In the genomic region with DNA sequence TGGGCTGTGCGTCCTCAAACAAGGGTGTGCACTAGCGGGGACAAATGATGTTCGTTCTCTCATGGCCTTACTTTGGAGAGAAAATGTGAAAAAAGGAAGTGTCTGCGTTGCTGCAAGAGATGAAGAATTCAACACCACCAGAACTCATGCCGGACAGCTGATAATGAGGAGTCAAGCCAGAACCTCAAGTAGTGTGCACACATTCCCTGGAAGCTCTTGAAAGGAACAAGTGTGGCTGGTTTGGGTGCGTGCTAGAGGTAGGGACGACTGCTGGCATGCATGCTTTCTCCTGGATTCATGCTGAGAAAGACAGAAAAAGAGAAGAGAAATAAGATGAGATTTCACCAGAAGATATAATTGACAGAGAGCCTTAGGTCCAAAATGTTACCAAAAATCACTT, we compare ENCODE assay signal across 19 mouse cellular contexts. TPM values are rescaled to one million over a fixed set of nuclear protein-coding genes. Genes with fewer than 3 reads are reported as not detected.
DNase-seq lines count a peak whose midpoint lies in the region; ATAC-seq lines count a peak whose summit lies in the region.
"Had no signal": no experiment of that assay in that cellular context is flagged by ENCODE, and none has a peak within 500 bp of the region (broad histone marks: within the 10 kb centered on the region; RNA-seq: fewer than 3 reads in every experiment).

No protein-coding gene starts in this region.

- H3K4me1 ChIP-seq in heart, embryonic 12.5 days (replicated peaks) = peaks cover 19% of the 10 kb centered on the region
- H3K4me1 ChIP-seq in heart, embryonic 16.5 days (ENCODE audit: control insufficient read depth, insufficient read depth, low read length) = peaks cover 6% of the 10 kb centered on the region
- H3K4me1 ChIP-seq in lung, embryonic 16.5 days (replicated peaks; ENCODE audit: control insufficient read depth, insufficient read depth, low read length) = 0 out of 2 replicates have a peak, but pooled peaks cover 2% of the 10 kb centered on the region
- H3K4me1 ChIP-seq: forebrain, embryonic 13.5 days; intestine, embryonic 15.5 days had no signal

- no peaks in the 10 kb centered on the region for H3K9me3 ChIP-seq in heart, embryonic 12.5 days (replicated peaks)
- no peaks in the 10 kb centered on the region for H3K9me3 ChIP-seq in heart, embryonic 16.5 days (replicated peaks; ENCODE audit: control insufficient read depth, low read length)
- no peaks in the 10 kb centered on the region for H3K9me3 ChIP-seq in lung, embryonic 16.5 days (ENCODE audit: control insufficient read depth, low read length)
- H3K9me3 ChIP-seq: embryonic facial prominence, embryonic 10.5 days; forebrain, embryonic 13.5 days; hindbrain, embryonic 10.5 days; intestine, embryonic 15.5 days had no signal

- no peak overlapping the region for H3K4me3 ChIP-seq in heart, embryonic 12.5 days
- H3K4me3 ChIP-seq in heart, embryonic 16.5 days (ENCODE audit: low read length) = no peak overlapping the region
- H3K4me3 ChIP-seq in lung, embryonic 16.5 days (ENCODE audit: low read length) = no peak overlapping the region
- H3K4me3 ChIP-seq: embryonic facial prominence, embryonic 10.5 days; forebrain, embryonic 13.5 days; hindbrain, embryonic 10.5 days; intestine, embryonic 15.5 days had no signal

- no peaks in the 10 kb centered on the region for H3K36me3 ChIP-seq in heart, embryonic 12.5 days
- H3K36me3 ChIP-seq in heart, embryonic 16.5 days (ENCODE audit: control insufficient read depth, insufficient read depth) = no peaks in the 10 kb centered on the region
- no peaks in the 10 kb centered on the region for H3K36me3 ChIP-seq in lung, embryonic 16.5 days (ENCODE audit: control insufficient read depth, insufficient read depth, low read length)
- H3K36me3 ChIP-seq: embryonic facial prominence, embryonic 10.5 days; hindbrain, embryonic 10.5 days; intestine, embryonic 15.5 days had no signal

- H3K27ac ChIP-seq in heart, embryonic 12.5 days (ENCODE audit: poor library complexity, severe bottlenecking) = peak overlapping the region; percentile 70
- peak overlapping the region; percentile 62 for H3K27ac ChIP-seq in heart, embryonic 16.5 days (ENCODE audit: low read length)
- 0 out of 2 replicates have a peak overlapping the region, but pooled peaks have one; percentile 1 for H3K27ac ChIP-seq in lung, embryonic 16.5 days (ENCODE audit: low read length)
- H3K27ac ChIP-seq: embryonic facial prominence, embryonic 10.5 days; forebrain, embryonic 13.5 days; hindbrain, embryonic 10.5 days; hindbrain, embryonic 14.5 days; intestine, embryonic 15.5 days had no signal

- H3K9ac ChIP-seq in heart, embryonic 12.5 days = no peak overlapping the region
- no peak overlapping the region for H3K9ac ChIP-seq in heart, embryonic 16.5 days (ENCODE audit: low read length)
- H3K9ac ChIP-seq in lung, embryonic 16.5 days (ENCODE audit: low read length) = no peak overlapping the region
- H3K9ac ChIP-seq: forebrain, embryonic 13.5 days; forebrain, postnatal 0 days; hindbrain, embryonic 14.5 days; intestine, embryonic 15.5 days had no signal

- DNase-seq in heart, postnatal 14 days = no peak
- no peak for DNase-seq in heart, postnatal 25 days (ENCODE audit: low spot score)
- DNase-seq in lung, postnatal 10 days = no peak
- DNase-seq in lung, postnatal 4 days = peak; percentile 30 to 34
- DNase-seq: cerebellum, adult 18-20 months; cerebellum, postnatal 10 days; forebrain, postnatal 0 days; gastrocnemius, postnatal 14 days had no signal

- H3K27me3 ChIP-seq in heart, embryonic 12.5 days (replicated peaks) = no peaks in the 10 kb centered on the region
- H3K27me3 ChIP-seq in heart, embryonic 16.5 days (ENCODE audit: control insufficient read depth, insufficient read depth, low read length) = no peaks in the 10 kb centered on the region
- no peaks in the 10 kb centered on the region for H3K27me3 ChIP-seq in lung, embryonic 16.5 days (ENCODE audit: control insufficient read depth, insufficient read depth, low read depth, low read length)
- H3K27me3 ChIP-seq: CH12.LX; forebrain, embryonic 13.5 days; intestine, embryonic 15.5 days; Patski had no signal

- no peak for ATAC-seq in heart, embryonic 12.5 days (ENCODE audit: insufficient number of reproducible peaks, low FRiP score)
- no peak for ATAC-seq in heart, embryonic 16.5 days (replicated peaks; ENCODE audit: extremely low read depth, insufficient read depth, low FRiP score)
- ATAC-seq in lung, embryonic 16.5 days (ENCODE audit: low read depth) = peak; percentile 85
- ATAC-seq: activated CD4-positive, CD25-positive, alpha-beta regulatory T cell, adult 4 months; forebrain, embryonic 13.5 days; forebrain, postnatal 0 days; intestine, embryonic 15.5 days; Patski had no signal

- peak overlapping the region; percentile 3; the same call in 1 of the 2 replicates for H3K4me2 ChIP-seq in heart, embryonic 12.5 days
- H3K4me2 ChIP-seq in heart, embryonic 16.5 days (ENCODE audit: low read depth, low read length) = no peak overlapping the region
- peak overlapping the region; percentile 13; the same call in 1 of the 2 replicates for H3K4me2 ChIP-seq in lung, embryonic 16.5 days (ENCODE audit: low read depth, low read length)
- H3K4me2 ChIP-seq: forebrain, embryonic 13.5 days; hindbrain, embryonic 14.5 days; intestine, embryonic 15.5 days had no signal

- intact Hi-C loops in heart, postnatal 14 days (cut with DNase I) = no loop called here
- intact Hi-C loops in heart, postnatal 25 days (cut with DNase I) = no loop called here

- 45% methylated on average over 7 of the region's 7 CpGs for WGBS in heart, embryonic 12.5 days
- WGBS in heart, embryonic 16.5 days = 42% methylated on average over 7 of the region's 7 CpGs
- WGBS in lung, embryonic 16.5 days = 56% methylated on average over 7 of the region's 7 CpGs

RNA-seq across cellular contexts. Expression of gene Snn, which starts 13.6 kb away (rescaled TPM):
- 38.7 and 39.4 TPM in 2 replicates for polyA plus RNA-seq in heart, embryonic 12.5 days (2016; fragmentation: Nextera tagmentation; extraction: Ambion mirVana)
- total RNA-seq in heart, postnatal 14 days (2021) = 10 to 100 TPM; 33.5 to 37.4 TPM
- polyA plus RNA-seq in heart, embryonic 16.5 days (2015; fragmentation: Nextera tagmentation; extraction: Ambion mirVana) = 42.2 and 49.2 TPM in 2 replicates
- total RNA-seq in heart, postnatal 25 days (2021) = 10 to 100 TPM; 28.3 to 33.3 TPM
- polyA plus RNA-seq in lung, embryonic 16.5 days (2015; fragmentation: Nextera tagmentation; extraction: Ambion mirVana) = 42.9 and 46.1 TPM in 2 replicates

RNA-seq across cellular contexts. Expression of gene Litaf, which starts 18.8 kb away (rescaled TPM):
- polyA plus RNA-seq in heart, embryonic 12.5 days (2016; fragmentation: Nextera tagmentation; extraction: Ambion mirVana) = 63.6 and 64.5 TPM in 2 replicates
- total RNA-seq in heart, postnatal 14 days (2021) = 10 to 100 TPM; 29.5 to 30.6 TPM
- polyA plus RNA-seq in heart, embryonic 16.5 days (2015; fragmentation: Nextera tagmentation; extraction: Ambion mirVana) = 76.6 and 78.7 TPM in 2 replicates
- 10 to 100 TPM; 21.7 to 24.2 TPM for total RNA-seq in heart, postnatal 25 days (2021)
- 110 and 111 TPM in 2 replicates for polyA plus RNA-seq in lung, embryonic 16.5 days (2015; fragmentation: Nextera tagmentation; extraction: Ambion mirVana)

Comparison
In these comparisons a context has a peak if more than half of its experiments do, and no peak if none do; other contexts are left out.
1. DNase-seq: peak in lung, postnatal 4 days (2 of 2); none in heart, postnatal 14 days (0 of 2), heart, postnatal 25 days (single experiment) and lung, postnatal 10 days (single experiment).
2. H3K27ac ChIP-seq: peak in every context shown above with its lines; median percentile 70 in heart, embryonic 12.5 days; 62 in heart, embryonic 16.5 days; 1 in lung, embryonic 16.5 days.